Mouse (Mus musculus) CH12.LX (cell line): ENCODE results near the gene Minos1. TPM values are rescaled to one million over a fixed set of nuclear protein-coding genes. Genes with fewer than 3 reads are reported as not detected.

Experiments
- DNase-seq: peaks from one replicate; pipeline ENCODE4 v3.0.0-alpha.2; 2013; ENCODE audit errors: extremely low read depth
- H3K27ac ChIP-seq: 2 replicates; pipeline ENCODE4 v1.5.1; 2012; ENCODE audit warnings: low read depth, mild to moderate bottlenecking, control low read depth, moderate library complexity; ENCODE audit not compliant: insufficient read depth
- H3K27me3 ChIP-seq: replicated peaks from 2 replicates; pipeline ENCODE3; 2012; ENCODE audit warnings: inconsistent platforms
- H3K36me3 ChIP-seq, 2 experiments: replicated peaks in 1 of 2; 2 replicates each; pipeline versions ENCODE3 to v1.6.1; 2012; ENCODE audit warnings: inconsistent platforms in 1 of 2, low read length in 1 of 2, mild to moderate bottlenecking in 1 of 2, mixed read lengths in 1 of 2, moderate library complexity in 1 of 2; ENCODE audit not compliant: control insufficient read depth in 1 of 2, insufficient read depth in 1 of 2
- H3K4me1 ChIP-seq, 2 experiments: 2 replicates each; pipeline ENCODE4 v1.6.1; 2012; ENCODE audit warnings: inconsistent platforms in 1 of 2, moderate library complexity in 1 of 2; ENCODE audit not compliant: insufficient read depth in 2 of 2, control insufficient read depth in 1 of 2
- H3K4me2 ChIP-seq: 2 replicates; pipeline ENCODE4 v1.6.1; 2012; ENCODE audit warnings: low read depth, mild to moderate bottlenecking, control low read depth; ENCODE audit not compliant: poor library complexity, insufficient read depth, severe bottlenecking
- H3K4me3 ChIP-seq, 3 experiments: fragments of 150-350 bp in 1 of 3; sonication (generic) in 1 of 3; replicated peaks in 1 of 3; 2 replicates each; pipeline versions ENCODE3 to v1.5.1; 2011 to 2012; ENCODE audit warnings: low read depth in 2 of 3, low read length in 2 of 3, mild to moderate bottlenecking in 2 of 3, moderate library complexity in 2 of 3, control low read depth in 1 of 3, improper control_type of control experiment in 1 of 3, inconsistent platforms in 1 of 3, mixed read lengths in 1 of 3; ENCODE audit not compliant: poor library complexity in 1 of 3
- H3K79me2 ChIP-seq: replicated peaks from 2 replicates; pipeline ENCODE4 v1.6.1; 2012; ENCODE audit warnings: mild to moderate bottlenecking, moderate library complexity; ENCODE audit not compliant: control insufficient read depth, poor library complexity, insufficient read depth, severe bottlenecking; ENCODE audit errors: extremely low read depth
- H3K9ac ChIP-seq: 2 replicates; pipeline ENCODE4 v1.6.1; 2012; ENCODE audit warnings: low read depth, mild to moderate bottlenecking, control low read depth, moderate library complexity; ENCODE audit not compliant: insufficient read depth
- H3K9me3 ChIP-seq: replicated peaks from 2 replicates; pipeline ENCODE3; 2012; ENCODE audit warnings: low read length, inconsistent platforms, mixed read lengths
- E2F4 ChIP-seq: IDR thresholded peaks from 2 replicates; pipeline ENCODE4 v1.6.1; 2011; ENCODE audit warnings: low read depth, low read length, improper control_type of control experiment; ENCODE audit not compliant: insufficient replicate concordance
- ELF1 ChIP-seq: IDR thresholded peaks from 2 replicates; pipeline ENCODE4 v1.6.1; 2014; ENCODE audit warnings: low read depth, mild to moderate bottlenecking, inconsistent platforms, low read length, improper control_type of control experiment
- EP300 ChIP-seq: IDR thresholded peaks from 2 replicates; pipeline ENCODE4 v1.6.1; 2011; ENCODE audit warnings: low read length, improper control_type of control experiment
- ETS1 ChIP-seq: conservative IDR thresholded peaks from 2 replicates; pipeline ENCODE4 v1.6.1; 2012; ENCODE audit warnings: low read depth, mild to moderate bottlenecking, inconsistent platforms, low read length, improper control_type of control experiment, moderate library complexity
- HCFC1 ChIP-seq: IDR thresholded peaks from 2 replicates; pipeline ENCODE4 v1.6.1; 2012; ENCODE audit warnings: low read depth, mild to moderate bottlenecking, inconsistent platforms, low read length, improper control_type of control experiment
- IRF4 ChIP-seq: IDR thresholded peaks from 2 replicates; pipeline ENCODE4 v1.6.1; 2014; ENCODE audit warnings: low read depth, mild to moderate bottlenecking, inconsistent platforms, low read length, improper control_type of control experiment
- JUN ChIP-seq: IDR thresholded peaks from 2 replicates; pipeline ENCODE4 v1.6.1; 2011; ENCODE audit warnings: low read depth, mild to moderate bottlenecking, low read length, improper control_type of control experiment, moderate library complexity; ENCODE audit not compliant: insufficient read depth
- JUND ChIP-seq: conservative IDR thresholded peaks from 2 replicates; pipeline ENCODE4 v1.6.1; 2011; ENCODE audit warnings: low read depth, low read length, improper control_type of control experiment
- MAFK ChIP-seq: IDR thresholded peaks from 2 replicates; pipeline ENCODE4 v1.6.1; 2011; ENCODE audit warnings: low read length, improper control_type of control experiment; ENCODE audit not compliant: insufficient replicate concordance
- MAX ChIP-seq: IDR thresholded peaks from 2 replicates; pipeline ENCODE4 v1.6.1; 2011; ENCODE audit warnings: low read length, improper control_type of control experiment
- MEF2A ChIP-seq: IDR thresholded peaks from 2 replicates; pipeline ENCODE4 v1.6.1; 2014; ENCODE audit warnings: low read depth, mild to moderate bottlenecking, inconsistent platforms, low read length, improper control_type of control experiment, borderline replicate concordance
- MXI1 ChIP-seq: IDR thresholded peaks from 2 replicates; pipeline ENCODE4 v1.6.1; 2011; ENCODE audit warnings: mild to moderate bottlenecking, low read depth, low read length, improper control_type of control experiment
- MYC ChIP-seq: IDR thresholded peaks from 2 replicates; pipeline ENCODE4 v1.6.1; 2011; ENCODE audit warnings: low read depth, mild to moderate bottlenecking, improper control_type of control experiment, low read length
- NELFE ChIP-seq: IDR thresholded peaks from 2 replicates; pipeline ENCODE4 v1.6.1; 2011; ENCODE audit warnings: low read depth, low read length, improper control_type of control experiment
- NRF1 ChIP-seq: IDR thresholded peaks from 2 replicates; pipeline ENCODE4 v1.6.1; 2014; ENCODE audit warnings: low read depth, mild to moderate bottlenecking, inconsistent platforms, low read length, improper control_type of control experiment, moderate library complexity
- POLR2A ChIP-seq: IDR thresholded peaks from 2 replicates; pipeline ENCODE4 v1.6.1; 2011; ENCODE audit warnings: low read depth, mild to moderate bottlenecking, improper control_type of control experiment, low read length
- POLR2AphosphoS2 ChIP-seq: IDR thresholded peaks from 2 replicates; pipeline ENCODE4 v1.6.1; 2011; ENCODE audit warnings: low read depth, low read length, improper control_type of control experiment
- RAD21 ChIP-seq: IDR thresholded peaks from 2 replicates; pipeline ENCODE4 v1.6.1; 2011; ENCODE audit warnings: low read depth, mild to moderate bottlenecking, low read length, improper control_type of control experiment, moderate library complexity
- RCOR1 ChIP-seq: conservative IDR thresholded peaks from 2 replicates; pipeline ENCODE4 v1.6.1; 2012; ENCODE audit warnings: low read depth, mild to moderate bottlenecking, inconsistent platforms, low read length, improper control_type of control experiment
- TBP ChIP-seq: conservative IDR thresholded peaks from 2 replicates; pipeline ENCODE4 v1.6.1; 2011; ENCODE audit warnings: low read depth, low read length, improper control_type of control experiment
- UBTF ChIP-seq: IDR thresholded peaks from 2 replicates; pipeline ENCODE4 v1.6.1; 2012; ENCODE audit warnings: low read depth, mild to moderate bottlenecking, inconsistent platforms, low read length, improper control_type of control experiment, moderate library complexity
- USF1 ChIP-seq: IDR thresholded peaks from 2 replicates; pipeline ENCODE4 v1.6.1; 2014; ENCODE audit warnings: low read depth, mild to moderate bottlenecking, inconsistent platforms, low read length, improper control_type of control experiment
- USF2 ChIP-seq: conservative IDR thresholded peaks from 2 replicates; pipeline ENCODE4 v1.6.1; 2011; ENCODE audit warnings: low read depth, low read length, improper control_type of control experiment
- ZKSCAN1 ChIP-seq: IDR thresholded peaks from 2 replicates; pipeline ENCODE4 v1.6.1; 2012; ENCODE audit warnings: low read depth, inconsistent platforms, low read length, improper control_type of control experiment, borderline replicate concordance
- dilution Hi-C: fragments of 300-500 bp; cut with MboI; formaldehyde crosslinking; loops from 2 replicates; pipeline ENCODE4 v1.14.3; 2020; ENCODE audit warnings: low sequenced_read_pairs; ENCODE audit not compliant: extremely low pct_unique_long_range_greater_than_20kb, extremely low pct_ligation_motif_present
- in situ Hi-C: fragments of 300-500 bp; cut with MboI; formaldehyde crosslinking; loops from 3 replicates; pipeline ENCODE4 v1.14.3; 2019; ENCODE audit warnings: low sequenced_read_pairs, low pct_ligation_motif_present, low pct_unique_long_range_greater_than_20kb, mixed read lengths
- polyA plus RNA-seq: library from polyadenylated mRNA; unstranded; fragments of >175 nt; gene quantifications from 2 replicates; pipeline ENCODE4 v1.2.1, GENCODE M21; 2012; ENCODE audit warnings: low read depth; ENCODE audit not compliant: insufficient read length
- total RNA-seq, 2 experiments: library from RNA; depleted of rRNA; stranded (reverse); fragments of 300-350 nt in 1 of 2; fragments of >200 nt in 1 of 2; gene quantifications; 2 replicates each; pipeline ENCODE4 v1.2.3; 2012 to 2014

Minos1 gene
- total and polyA plus RNA-seq, 3 experiments = 39.2 to 418 (median 151) TPM

DNA sequence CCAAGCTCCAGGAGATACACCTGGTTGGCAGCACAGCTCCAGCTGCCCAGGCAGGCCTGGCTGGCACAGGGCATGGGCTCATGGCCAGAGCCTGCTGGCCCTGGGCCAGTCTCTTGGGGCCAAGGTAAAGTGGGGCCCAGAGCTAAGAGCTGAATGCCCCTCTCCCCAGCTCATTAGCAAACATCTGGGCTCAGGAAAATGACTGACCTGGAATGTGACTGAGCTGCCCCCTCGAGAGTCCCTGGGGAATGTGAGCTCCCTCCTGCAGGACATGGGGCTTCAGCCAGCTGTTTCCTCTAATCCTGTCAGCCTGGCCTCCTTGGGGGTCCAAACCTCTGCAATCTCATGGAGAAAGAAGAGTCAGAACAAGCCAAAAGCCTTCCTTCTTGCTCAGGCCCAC is 35.5 kb downstream of the Minos1 start:
- Histone ChIP-seq H3K4me2 (no peak overlapping the region), H3K4me1 (peaks cover 0 to 5% of the 10 kb centered on the region in 2 experiments; a peak in 1 of 4 replicates)
- TF ChIP-seq TBP (no peak), POLR2AphosphoS2 (no peak), EP300 (no peak), RAD21 (no peak), RCOR1 (no peak), E2F4 (no peak), JUN (no peak), UBTF (no peak), ETS1 (no peak), USF2 (no peak), USF1 (no peak), IRF4 (no peak), MAX (no peak), ZKSCAN1 (no peak), MYC (no peak), ELF1 (no peak), MAFK (no peak)
- TF ChIP-seq, all 38 proteins: peak for 0
- H3K9ac ChIP-seq = no peak overlapping the region
- DNase-seq = no peak
- H3K79me2 ChIP-seq = no peaks in the 10 kb centered on the region
- dilution Hi-C loops (no loop called here), in situ Hi-C loops (no loop called here)
- no peaks in the 10 kb centered on the region for H3K27me3 ChIP-seq
- no peaks in the 10 kb centered on the region for H3K36me3 ChIP-seq
- no peak overlapping the region for H3K4me3 ChIP-seq
- peaks cover 15% of the 10 kb centered on the region for H3K9me3 ChIP-seq
- H3K27ac ChIP-seq = no peak overlapping the region

DNA sequence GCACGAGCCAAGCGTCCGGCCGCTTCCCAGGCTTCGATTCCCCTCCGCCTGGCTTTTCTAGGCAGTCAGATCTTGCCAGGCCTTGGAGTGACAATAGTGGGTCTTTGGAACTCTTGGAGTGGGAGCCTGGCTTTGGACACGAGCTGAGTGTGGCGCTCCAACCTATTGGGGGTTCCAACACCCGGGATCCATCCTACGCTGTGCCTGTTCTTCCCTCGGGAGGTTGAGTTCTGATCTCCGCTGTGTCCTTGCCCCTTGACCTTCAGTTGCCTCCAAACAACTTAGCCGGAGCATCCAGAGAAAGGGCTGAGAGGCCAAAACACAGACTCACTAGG is 37.8 kb downstream of the Minos1 start:
- TF ChIP-seq MEF2A (no peak), NRF1 (no peak), ZKSCAN1 (no peak), MXI1 (no peak), JUND (no peak), TBP (no peak), JUN (no peak), E2F4 (no peak), USF1 (no peak), POLR2A (no peak), HCFC1 (no peak), EP300 (no peak), NELFE (no peak)
- H3K4me3 ChIP-seq = no peak overlapping the region
- H3K4me2 ChIP-seq = no peak overlapping the region
- no peaks in the 10 kb centered on the region for H3K27me3 ChIP-seq
- no peak overlapping the region for H3K27ac ChIP-seq
- peaks cover 0 to 5% of the 10 kb centered on the region in 2 experiments; a peak in 1 of 4 replicates for H3K4me1 ChIP-seq
- dilution Hi-C loops = no loop called here
- H3K79me2 ChIP-seq = no peaks in the 10 kb centered on the region
- in situ Hi-C loops = no loop called here
- no peak for DNase-seq
- H3K36me3 ChIP-seq = no peaks in the 10 kb centered on the region
- H3K9me3 ChIP-seq = peaks cover 15% of the 10 kb centered on the region
- H3K9ac ChIP-seq = no peak overlapping the region
